Mouse (Mus musculus) lung, postnatal 0 days (tissue): ENCODE results near the gene B830017H08Rik.

ENCODE experiments used
- CTCF ChIP-seq: IDR thresholded peaks from 2 replicates; pipeline ENCODE4 v1.5.1; 2016; ENCODE audit warnings: antibody characterized with exemption, mild to moderate bottlenecking
- EP300 ChIP-seq: IDR thresholded peaks from 2 replicates; pipeline ENCODE4 v1.6.1; 2016; ENCODE audit warnings: antibody characterized with exemption, mild to moderate bottlenecking, control low read depth

DNA sequence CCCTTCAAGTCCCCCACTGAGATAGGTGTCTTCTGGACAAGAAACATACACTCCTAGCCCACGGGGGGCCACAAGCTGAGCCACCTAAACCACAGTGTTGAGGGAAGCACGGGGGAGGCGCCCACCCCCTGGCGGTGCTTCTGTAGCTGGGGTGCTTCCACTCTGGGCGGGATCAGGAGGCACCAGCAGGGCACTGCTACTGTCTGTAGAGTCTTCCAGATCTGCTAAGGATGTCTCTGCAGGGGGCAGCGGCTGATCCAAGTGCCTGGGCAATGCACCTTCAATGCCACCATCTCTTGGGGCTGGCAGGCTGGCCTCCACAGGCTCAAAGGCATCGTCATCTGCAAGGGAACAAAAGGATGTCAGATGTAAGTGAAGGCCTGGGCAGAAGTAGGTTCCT is 9.5 kb downstream of the B830017H08Rik start:
- TF ChIP-seq CTCF (no peak), EP300 (no peak)
